Mouse (Mus musculus) spleen, adult 2 months (tissue): ENCODE measurements around the gene Anp32e.

Experiments
- CTCF ChIP-seq: fragments of 200-500 bp; IDR thresholded peaks from 2 replicates; pipeline ENCODE4 v1.5.1; 2011; ENCODE audit warnings: mild to moderate bottlenecking, inconsistent platforms; ENCODE audit not compliant: insufficient read depth, insufficient read length, insufficient replicate concordance; ENCODE audit errors: extremely low read depth
- POLR2A ChIP-seq: fragments of 200-500 bp; IDR thresholded peaks from 2 replicates; pipeline ENCODE4 v1.6.1; 2011; ENCODE audit warnings: low read depth, low read length, inconsistent platforms

DNA sequence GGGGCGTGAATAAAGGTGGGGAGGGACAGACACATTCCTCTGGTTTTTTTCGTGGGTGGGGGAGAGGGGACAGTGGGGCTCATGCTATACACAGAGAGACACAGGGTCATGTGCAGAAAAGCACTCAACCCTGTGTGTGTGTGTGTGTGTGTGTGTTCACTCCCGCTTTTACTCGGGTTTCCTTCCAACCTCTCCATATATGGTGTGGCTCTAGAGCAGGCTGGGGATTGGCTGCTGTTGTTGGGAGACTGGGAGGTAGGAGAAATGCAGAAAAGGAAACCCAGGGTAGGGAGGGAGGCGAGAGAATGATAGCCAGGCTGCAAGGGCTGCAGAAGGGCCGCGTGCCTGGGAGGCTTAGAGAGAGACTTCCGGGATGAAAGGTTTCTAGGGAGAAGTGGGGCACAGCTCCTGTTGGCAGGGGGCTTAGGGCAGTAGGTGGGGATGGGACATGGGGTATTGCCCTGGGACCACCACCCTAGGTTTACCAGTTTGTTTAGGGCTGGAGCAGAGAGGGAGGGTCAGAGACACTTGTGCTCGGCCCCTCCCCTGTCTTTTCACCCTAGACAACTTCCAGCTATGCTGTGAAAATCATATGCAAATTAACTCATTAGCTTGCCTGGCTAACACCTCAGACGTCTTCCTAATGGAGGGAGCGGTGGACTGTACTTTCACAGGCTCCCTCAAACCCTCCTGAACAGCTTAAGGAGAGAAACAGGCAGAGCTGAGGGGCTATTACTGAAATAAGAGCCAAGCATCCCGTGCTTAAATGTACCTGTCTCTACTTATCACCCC is 56.4 kb downstream of the Anp32e start:
- no peak for TF ChIP-seq CTCF
- TF ChIP-seq POLR2A: peak; percentile 27
